Mouse (Mus musculus): ENCODE results near the gene Tnk1.

DNA sequence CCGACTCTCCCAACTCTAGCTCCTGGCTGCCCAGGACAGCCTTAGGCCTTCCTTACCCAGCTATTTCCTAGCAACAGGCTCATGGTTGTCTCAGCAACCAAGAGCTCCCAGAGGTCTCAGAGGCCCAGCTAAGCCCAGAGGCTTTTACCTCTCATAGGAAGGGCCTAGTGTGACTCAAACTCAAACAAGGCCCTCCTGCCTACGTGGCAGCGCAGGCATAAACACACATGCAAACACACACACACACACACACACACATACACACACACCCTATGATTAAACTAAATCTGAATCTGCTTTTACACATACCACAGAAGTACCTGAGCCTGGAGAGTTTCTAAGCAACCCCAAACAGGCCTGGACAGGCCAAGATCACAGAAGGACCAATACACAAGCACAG, 19.9 kb upstream of the Tnk1 start:
- TF ChIP-seq CTCF (IDR thresholded peaks at IDR 0.05; ENCODE audit: low read depth) = no peak
- no peak for TF ChIP-seq EP300 (IDR thresholded peaks at IDR 0.05; ENCODE audit: low read depth)
